Mouse (Mus musculus) erythroblast, adult 5-6 weeks (primary cell): ENCODE measurements around the gene Ankef1. TPM values are rescaled to one million over a fixed set of nuclear protein-coding genes. Genes with fewer than 3 reads are reported as not detected.

Experiments used
- ATAC-seq: replicated peaks from 2 replicates; pipeline ENCODE4 v1.8.0; 2016; ENCODE audit warnings: moderate number of reproducible peaks, mild to moderate bottlenecking, moderate TSS enrichment, inconsistent platforms; ENCODE audit not compliant: poor library complexity, low FRiP score, severe bottlenecking
- total RNA-seq, 2 experiments: library from RNA; stranded (forward) in 1 of 2; stranded (reverse) in 1 of 2; fragments of 150-400 nt in 1 of 2; fragments of 200-764, 138-1000 nt in 1 of 2; gene quantifications; 2 replicates each; pipeline versions ENCODE4 v1.2.3 to v1.2.4; 2015 to 2017; ENCODE audit warnings: low replicate concordance in 2 of 2

The Ankef1 gene
- total RNA-seq, 2 experiments from 2014 or later: 0.26 TPM; not detected in 1

- ATAC-seq: no peak
Measured at GRCm38 (mm10) chr2:136596451-136596850, 94.7 kb downstream of the Ankef1 start.

- no peak for ATAC-seq
Measured at GRCm38 (mm10) chr2:136598743-136599142, 97.0 kb downstream of the Ankef1 start.

- ATAC-seq: no peak
Measured at GRCm38 (mm10) chr2:136600651-136601170, 99.0 kb downstream of the Ankef1 start.

GRCm38 (mm10) chr2:136601206-136601605 lies 99.5 kb downstream of the Ankef1 start:
- ATAC-seq: no peak

Other genes starting within 250 kb of the Ankef1 start
- gene Pak7, start 113.9 kb upstream of the Ankef1 start, total RNA-seq (2015; ENCODE audit: low replicate concordance): not detected in 2 replicates
- gene Pak7, start 113.9 kb upstream of the Ankef1 start, total RNA-seq (2017; ENCODE audit: low replicate concordance): not detected in 2 replicates
- gene Snap25, start 211.5 kb downstream of the Ankef1 start, total RNA-seq (2015; ENCODE audit: low replicate concordance): not detected in 2 replicates
- not detected in 2 replicates for gene Snap25, start 211.5 kb downstream of the Ankef1 start, total RNA-seq (2017; ENCODE audit: low replicate concordance)